Mouse (Mus musculus) midbrain, embryonic 12.5 days (tissue): Measurements from ENCODE around the gene Nudt3. TPM values are rescaled to one million over a fixed set of nuclear protein-coding genes. Genes with fewer than 3 reads are reported as not detected.

Experiments
- ATAC-seq: fragments of 200-750 bp; cut with Nextera tagmentation; 2 replicates; pipeline ENCODE4 v1.8.0; 2017; ENCODE audit warnings: low read depth, moderate TSS enrichment, moderate library complexity; ENCODE audit not compliant: low FRiP score
- H3K27ac ChIP-seq: fragments of 300-500 bp; sonication (generic); replicated peaks from 2 replicates; pipeline ENCODE4 v1.5.1; 2016; ENCODE audit warnings: mild to moderate bottlenecking
- H3K27me3 ChIP-seq: fragments of 300-500 bp; sonication (generic); 2 replicates; pipeline ENCODE4 v1.6.1; 2016; ENCODE audit warnings: mild to moderate bottlenecking
- H3K36me3 ChIP-seq: fragments of 300-500 bp; sonication (generic); 2 replicates; pipeline ENCODE4 v1.6.1; 2016
- H3K4me1 ChIP-seq: fragments of 300-500 bp; sonication (generic); 2 replicates; pipeline ENCODE4 v1.6.1; 2016
- H3K4me2 ChIP-seq: fragments of 300-500 bp; sonication (generic); replicated peaks from 2 replicates; pipeline ENCODE4 v1.6.1; 2016; ENCODE audit warnings: mild to moderate bottlenecking, moderate library complexity
- H3K4me3 ChIP-seq: fragments of 300-500 bp; sonication (generic); 2 replicates; pipeline ENCODE4 v1.5.1; 2016; ENCODE audit warnings: mild to moderate bottlenecking
- H3K9ac ChIP-seq: fragments of 300-500 bp; sonication (generic); replicated peaks from 2 replicates; pipeline ENCODE4 v1.6.1; 2016; ENCODE audit warnings: mild to moderate bottlenecking, moderate library complexity
- H3K9me3 ChIP-seq: fragments of 300-500 bp; sonication (generic); 2 replicates; pipeline ENCODE4 v1.6.1; 2016; ENCODE audit warnings: mild to moderate bottlenecking
- WGBS: fragments of 180-500 bp; shearing (Covaris S2); methylation state at CpG from one replicate; pipeline ENCODE4 v1.1.7; 2016; 5-methylcytosine and 5-hydroxymethylcytosine counted together
- polyA plus RNA-seq: library from polyadenylated mRNA; unstranded; fragments of >200 nt; fragmentation: Nextera tagmentation; extraction: Ambion mirVana; gene quantifications from 2 replicates; pipeline ENCODE4 v1.2.1, GENCODE M21; 2016

Gene Nudt3
- polyA plus RNA-seq, 1 experiment from 2014 or later = 189 TPM

DNA sequence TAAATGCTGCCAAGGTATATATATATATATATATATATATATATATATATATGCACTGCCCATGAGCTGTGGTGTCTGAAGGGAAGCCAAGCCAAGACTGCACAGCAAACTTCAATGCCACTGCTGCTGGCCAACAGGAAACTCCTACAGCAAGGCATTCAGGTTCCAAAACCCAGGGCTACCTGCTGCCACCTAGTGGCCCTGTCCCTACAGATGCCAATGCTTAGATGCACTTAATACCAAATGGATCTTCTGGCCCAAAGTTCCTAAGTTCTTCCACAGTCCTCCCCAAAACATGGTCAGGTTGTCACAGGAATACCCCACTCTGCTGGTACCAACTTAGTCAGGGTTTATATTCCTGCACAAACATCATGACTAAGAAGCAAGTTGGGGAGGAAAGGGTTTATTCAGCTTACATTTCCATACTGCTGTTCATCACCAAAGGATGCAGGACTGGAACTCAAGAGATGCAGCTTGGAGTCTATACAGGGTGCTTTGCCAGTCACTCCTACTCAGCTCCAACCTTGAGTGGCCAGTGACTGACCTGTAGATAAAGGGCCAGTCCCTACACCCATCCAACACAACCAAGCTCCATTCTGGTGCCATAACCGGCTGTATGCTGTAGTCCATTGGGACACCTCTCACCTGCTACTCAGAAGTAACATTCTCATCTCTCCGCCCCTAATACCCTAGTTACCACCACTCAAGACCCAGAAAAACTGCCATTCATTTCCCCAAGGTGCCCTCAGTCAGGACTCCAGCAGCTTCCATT, 6.1 kb upstream of the Nudt3 start:
- WGBS = 69% methylated on average over 2 of the region's 2 CpGs
- Histone ChIP-seq H3K9me3 (no peaks in the 10 kb centered on the region), H3K9ac (no peak overlapping the region), H3K4me2 (no peak overlapping the region), H3K36me3 (peaks cover 44% of the 10 kb centered on the region), H3K27me3 (no peaks in the 10 kb centered on the region), H3K4me1 (peaks cover 36% of the 10 kb centered on the region), H3K4me3 (no peak overlapping the region), H3K27ac (no peak overlapping the region; the same call in 1 of the 2 replicates)
- no peak for ATAC-seq

DNA sequence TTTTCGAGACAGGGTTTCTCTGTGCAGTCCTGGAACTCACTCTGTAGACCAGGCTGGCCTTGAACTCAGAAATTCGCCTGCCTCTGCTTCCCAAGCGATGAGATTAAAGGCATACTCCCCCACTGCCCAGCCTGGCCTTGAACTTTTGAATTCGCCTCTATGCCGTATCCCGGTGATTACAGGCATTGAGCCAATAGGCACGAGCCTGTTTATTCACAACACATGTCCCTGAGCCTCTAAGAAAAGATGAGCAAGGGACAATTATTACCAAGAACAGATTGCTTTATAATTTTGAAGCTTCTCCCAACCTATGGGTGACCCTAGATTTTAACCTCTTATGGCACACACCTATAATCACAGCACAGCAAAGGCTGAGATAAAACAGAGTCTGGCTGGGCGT, 5.1 kb upstream of the Nudt3 start:
- H3K4me1 ChIP-seq = peaks cover 34% of the 10 kb centered on the region
- H3K9ac ChIP-seq = no peak overlapping the region
- no peak for ATAC-seq
- H3K36me3 ChIP-seq = peaks cover 39% of the 10 kb centered on the region
- 91% methylated on average over 8 of the region's 8 CpGs for WGBS
- H3K4me2 ChIP-seq = no peak overlapping the region
- no peak overlapping the region for H3K4me3 ChIP-seq
- H3K9me3 ChIP-seq = no peaks in the 10 kb centered on the region
- no peak overlapping the region for H3K27ac ChIP-seq
- H3K27me3 ChIP-seq = no peaks in the 10 kb centered on the region

DNA sequence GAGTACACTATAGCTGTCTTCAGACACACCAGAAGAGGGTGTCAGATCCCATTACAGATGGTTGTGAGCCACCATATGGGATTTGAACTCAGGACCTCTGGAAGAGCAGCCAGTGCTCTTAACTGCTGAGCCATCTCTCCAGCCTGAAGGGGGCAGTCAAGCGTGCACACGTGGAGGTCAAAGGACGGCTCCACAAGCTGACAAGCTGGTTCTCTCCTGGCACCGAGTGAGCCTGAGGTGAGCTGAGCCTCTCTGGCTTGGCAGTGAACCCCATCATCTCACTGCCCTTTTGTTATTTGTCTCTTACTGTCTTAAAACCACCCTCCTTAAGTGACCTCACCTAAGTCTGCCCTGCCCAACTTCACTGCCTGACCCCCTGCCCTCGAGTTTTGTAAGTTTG, 4.2 kb upstream of the Nudt3 start:
- Histone ChIP-seq H3K9ac (no peak overlapping the region), H3K27ac (no peak overlapping the region; the same call in 1 of the 2 replicates), H3K4me2 (no peak overlapping the region), H3K9me3 (no peaks in the 10 kb centered on the region), H3K4me3 (no peak overlapping the region), H3K36me3 (peaks cover 29% of the 10 kb centered on the region), H3K27me3 (no peaks in the 10 kb centered on the region), H3K4me1 (peaks cover 26% of the 10 kb centered on the region)
- WGBS = 45% methylated on average over 5 of the region's 5 CpGs
- ATAC-seq = no peak

DNA sequence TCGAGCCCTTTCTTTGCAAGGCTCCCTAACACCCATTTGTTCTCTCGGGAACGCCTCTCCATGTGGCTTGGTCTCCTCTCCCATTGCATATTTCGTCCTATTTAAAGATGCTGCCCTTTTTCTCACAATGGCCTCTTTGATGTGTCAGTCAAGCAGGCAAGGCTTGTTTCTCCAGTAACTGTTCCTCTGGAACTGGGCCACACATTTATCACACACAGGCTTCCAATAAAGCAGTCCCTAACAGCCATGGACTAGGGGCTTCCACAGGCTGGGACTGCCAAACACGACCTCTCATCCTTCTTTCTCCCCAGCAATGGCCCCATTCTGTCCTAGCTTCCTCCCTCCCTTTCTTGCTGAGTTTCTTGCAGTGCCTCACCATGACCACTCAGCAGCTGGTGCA, 3.4 kb upstream of the Nudt3 start:
- H3K4me1 ChIP-seq = peaks cover 19% of the 10 kb centered on the region
- H3K4me3 ChIP-seq = no peak overlapping the region
- no peaks in the 10 kb centered on the region for H3K27me3 ChIP-seq
- H3K4me2 ChIP-seq = 0 out of 2 replicates have a peak overlapping the region, but pooled peaks have one; percentile 4
- H3K9ac ChIP-seq = no peak overlapping the region; the same call in 1 of the 2 replicates
- peak overlapping the region; percentile 74 for H3K27ac ChIP-seq
- peaks cover 22% of the 10 kb centered on the region for H3K36me3 ChIP-seq
- peak; percentile 3; the same call in 1 of the 2 replicates for ATAC-seq
- WGBS = 11% methylated on average over 5 of the region's 5 CpGs
- H3K9me3 ChIP-seq = no peaks in the 10 kb centered on the region

DNA sequence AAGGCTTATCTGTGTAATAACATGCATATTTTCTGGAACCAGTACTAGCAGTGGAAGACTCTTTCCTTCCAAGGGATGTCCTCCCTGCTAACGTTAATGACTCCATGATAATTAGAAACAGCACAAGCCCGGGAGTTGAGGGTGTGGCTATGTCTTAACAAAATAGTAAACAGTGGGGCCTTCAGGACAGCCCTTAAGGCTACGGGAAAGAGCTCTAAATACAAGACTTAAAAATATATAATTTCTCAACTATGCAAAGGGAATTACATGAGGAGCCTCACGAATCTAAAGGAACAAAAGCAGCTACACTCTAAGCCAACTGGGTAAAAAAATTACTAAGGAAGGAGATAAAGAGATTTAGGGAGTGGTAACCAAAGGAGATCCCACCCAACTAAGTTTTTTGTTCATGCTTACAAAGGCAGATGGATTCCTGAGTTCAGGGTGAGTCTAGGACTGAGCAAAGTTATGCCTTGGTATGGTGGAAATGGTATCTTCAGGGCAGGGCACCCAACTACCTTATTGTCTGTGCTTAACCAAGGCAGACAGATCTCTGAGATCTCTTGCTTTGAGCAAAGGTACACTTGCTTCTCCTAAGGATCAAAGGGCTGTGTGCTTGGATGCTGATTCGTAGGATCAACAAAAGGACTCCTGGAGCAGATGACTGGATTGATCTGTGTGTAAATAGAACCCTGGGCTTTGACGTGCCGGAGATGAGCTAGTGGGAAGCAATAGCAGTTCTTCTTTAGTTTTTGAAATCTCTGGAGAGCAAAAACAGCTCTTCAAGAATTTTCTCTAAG, 2.4 kb upstream of the Nudt3 start:
- WGBS = 35% methylated on average over 7 of the region's 7 CpGs
- Histone ChIP-seq H3K9ac (no peak overlapping the region), H3K36me3 (peaks cover 11% of the 10 kb centered on the region), H3K4me2 (no peak overlapping the region), H3K4me1 (peaks cover 25% of the 10 kb centered on the region), H3K27me3 (no peaks in the 10 kb centered on the region), H3K27ac (no peak overlapping the region), H3K9me3 (no peaks in the 10 kb centered on the region), H3K4me3 (no peak overlapping the region)
- no peak for ATAC-seq

DNA sequence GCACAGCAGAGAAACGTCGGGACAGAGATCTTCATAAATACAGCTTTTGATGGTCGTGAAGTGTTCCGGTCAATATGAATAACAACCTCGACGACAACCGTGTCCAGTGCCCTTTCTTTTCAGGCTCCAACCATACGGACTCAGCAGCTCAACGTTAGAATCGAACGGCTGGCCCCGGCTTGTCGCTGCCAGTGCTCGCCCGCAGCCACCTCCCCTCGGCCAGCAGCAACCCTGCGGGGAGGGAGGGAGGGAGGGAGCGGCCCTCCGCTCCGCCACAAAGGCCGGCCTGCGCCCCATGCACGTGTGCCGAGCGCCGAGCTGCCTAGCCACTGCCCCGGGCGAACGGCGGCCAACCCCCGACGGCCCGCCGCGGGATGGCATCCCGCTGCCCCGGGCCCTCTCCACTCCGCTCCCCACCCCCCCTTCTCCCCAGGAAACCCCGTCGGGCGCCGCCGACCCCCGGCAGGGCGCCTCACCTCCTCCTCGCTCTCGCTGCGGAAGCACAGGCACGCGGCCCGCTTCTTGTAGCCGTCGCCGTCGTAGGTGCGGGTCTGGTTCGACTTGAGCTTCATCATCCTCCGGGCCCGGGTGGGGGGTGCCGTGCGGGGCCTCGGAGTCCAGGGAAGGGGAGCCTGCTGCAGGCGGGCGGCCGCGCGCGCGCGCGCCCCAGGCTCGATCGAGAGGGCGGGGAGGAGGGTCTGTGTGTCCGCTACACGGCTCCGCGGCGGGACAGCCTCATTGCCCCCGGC, 510 bp downstream of the Nudt3 start:
- Histone ChIP-seq H3K9ac (peak overlapping the region; percentile 99), H3K27me3 (no peaks in the 10 kb centered on the region), H3K4me2 (peak overlapping the region; percentile 83), H3K4me1 (peaks cover 38% of the 10 kb centered on the region), H3K36me3 (peaks cover 9% of the 10 kb centered on the region), H3K9me3 (peaks cover 6% of the 10 kb centered on the region; the same call in 1 of the 2 replicates), H3K27ac (peak overlapping the region; percentile 98), H3K4me3 (peak overlapping the region; percentile 96)
- under 1% methylated on average over 58 of the region's 80 CpGs for WGBS
- peak; percentile 48 for ATAC-seq

DNA sequence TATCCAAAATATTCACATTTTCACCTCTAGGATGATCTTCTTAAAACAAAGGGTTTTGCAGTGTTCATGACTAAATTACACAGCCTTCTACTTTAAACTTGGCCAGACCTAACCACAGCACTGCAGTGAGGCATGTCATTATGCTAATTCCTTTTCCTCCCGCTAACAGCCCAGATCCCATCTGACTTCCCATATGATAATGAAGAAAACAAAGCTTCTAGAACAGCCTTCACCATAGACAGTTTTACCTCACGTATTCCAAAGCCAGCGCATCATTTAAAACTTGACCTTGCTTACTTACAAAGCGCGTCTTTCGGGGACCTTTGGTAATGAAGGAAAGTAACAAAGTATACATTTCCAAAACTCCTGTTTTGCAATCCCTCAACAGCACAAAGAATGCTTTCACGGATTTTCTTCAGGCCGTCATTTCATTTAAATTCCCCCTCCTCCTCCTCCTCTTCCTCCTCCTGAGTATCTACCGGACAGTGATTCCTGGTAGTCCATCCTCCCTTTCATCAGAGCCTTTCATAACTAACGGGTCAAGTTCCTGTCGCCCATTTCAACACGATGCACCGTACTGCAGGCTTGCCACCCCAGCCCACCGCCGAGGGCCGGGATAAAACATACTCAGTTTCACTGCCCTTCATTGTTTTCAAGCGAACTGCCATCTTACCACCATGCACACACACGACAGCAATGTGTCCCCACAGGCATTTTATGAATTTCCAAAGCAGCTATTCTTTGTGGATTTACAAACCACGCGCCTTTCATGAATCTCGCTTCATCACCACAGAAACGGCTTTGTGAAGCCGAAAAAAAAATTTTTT, 1.4 kb downstream of the Nudt3 start:
- peak overlapping the region; percentile 83 for H3K4me2 ChIP-seq
- peaks cover 37% of the 10 kb centered on the region for H3K4me1 ChIP-seq
- peaks cover 18% of the 10 kb centered on the region for H3K36me3 ChIP-seq
- H3K9ac ChIP-seq = peak overlapping the region; percentile 99
- WGBS = 3% methylated on average over 23 of the region's 23 CpGs
- no peaks in the 10 kb centered on the region for H3K27me3 ChIP-seq
- 0 out of 2 replicates have a peak, but pooled peaks have one; percentile 31 for ATAC-seq
- H3K27ac ChIP-seq = peak overlapping the region; percentile 98
- H3K9me3 ChIP-seq = peaks cover 9% of the 10 kb centered on the region; the same call in 1 of the 2 replicates
- peak overlapping the region; percentile 96 for H3K4me3 ChIP-seq

DNA sequence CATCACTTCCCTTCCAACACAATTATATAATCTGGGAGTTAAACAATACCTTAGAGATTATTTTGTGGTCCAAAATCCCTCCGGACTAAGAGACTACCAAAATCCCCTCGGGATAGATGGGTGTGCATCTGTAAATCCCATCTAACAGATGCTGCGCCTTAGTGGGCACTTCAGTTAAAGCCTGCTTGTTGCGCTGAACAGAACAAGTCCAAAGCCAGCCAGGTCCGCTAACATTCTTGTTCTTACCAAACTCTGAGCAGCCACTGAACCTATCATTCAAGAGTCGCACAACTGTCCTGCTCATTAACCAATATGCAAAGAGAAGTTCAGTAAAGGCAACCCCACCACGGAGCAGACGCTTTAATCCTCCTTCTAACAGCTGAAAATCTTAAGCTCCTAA, 2.1 kb downstream of the Nudt3 start:
- Histone ChIP-seq H3K4me3 (peak overlapping the region; percentile 96), H3K4me2 (peak overlapping the region; percentile 83), H3K27ac (peak overlapping the region; percentile 98; the same call in 1 of the 2 replicates), H3K9ac (peak overlapping the region; percentile 99), H3K27me3 (no peaks in the 10 kb centered on the region), H3K4me1 (peaks cover 31% of the 10 kb centered on the region), H3K36me3 (peaks cover 23% of the 10 kb centered on the region), H3K9me3 (peaks cover 9% of the 10 kb centered on the region; the same call in 1 of the 2 replicates)
- 36% methylated on average over 8 of the region's 8 CpGs for whole genome bisulfite sequencing
- ATAC-seq = no peak

DNA sequence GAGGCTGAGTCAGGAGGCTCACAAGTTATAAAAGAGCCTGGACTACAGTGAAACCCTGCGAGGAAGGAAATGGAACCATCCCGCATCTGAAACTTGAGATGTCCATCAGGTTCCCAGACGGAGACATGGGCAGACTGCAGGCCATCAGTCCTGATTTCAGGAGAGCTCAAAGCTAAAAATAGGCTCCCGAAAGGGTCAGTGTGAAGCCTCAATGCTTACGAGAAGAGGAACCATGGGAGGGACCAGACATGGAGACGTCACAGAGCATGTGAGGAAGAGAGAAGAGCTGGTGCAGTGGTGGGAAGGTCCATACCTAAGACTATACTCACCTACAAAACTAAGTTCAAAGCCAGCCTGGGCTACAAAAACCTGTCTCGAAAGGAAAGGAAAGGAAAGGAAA, 7.9 kb downstream of the Nudt3 start:
- no peaks in the 10 kb centered on the region for H3K27me3 ChIP-seq
- no peak overlapping the region for H3K4me3 ChIP-seq
- H3K4me1 ChIP-seq = peaks cover 31% of the 10 kb centered on the region
- H3K9ac ChIP-seq = no peak overlapping the region
- H3K9me3 ChIP-seq = peaks cover 9% of the 10 kb centered on the region; the same call in 1 of the 2 replicates
- ATAC-seq = no peak
- 87% methylated on average over 7 of the region's 7 CpGs for WGBS
- H3K36me3 ChIP-seq = peaks cover 23% of the 10 kb centered on the region
- H3K27ac ChIP-seq = no peak overlapping the region
- H3K4me2 ChIP-seq = no peak overlapping the region

DNA sequence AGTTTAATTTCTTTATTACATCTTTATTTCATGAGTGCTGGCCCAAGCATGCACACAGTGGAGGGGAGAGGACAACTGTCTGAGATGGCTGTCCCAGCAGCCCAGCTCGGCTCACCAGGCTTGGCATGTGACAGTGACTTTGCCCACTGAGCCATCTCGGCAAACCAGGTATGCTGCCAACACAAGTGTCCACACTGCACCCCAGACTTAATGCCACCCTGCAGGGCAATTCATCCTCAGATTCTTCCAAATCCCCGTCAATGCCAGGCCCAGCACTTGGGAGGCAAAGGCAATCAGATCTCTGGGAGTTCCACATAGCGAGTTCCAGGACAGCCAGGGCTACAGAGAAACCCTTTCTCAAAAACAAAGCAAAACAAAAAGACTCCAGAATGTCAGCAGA, 10.3 kb downstream of the Nudt3 start:
- Histone ChIP-seq H3K27me3 (no peaks in the 10 kb centered on the region), H3K9me3 (peaks cover 6% of the 10 kb centered on the region; the same call in 1 of the 2 replicates), H3K27ac (no peak overlapping the region), H3K4me3 (no peak overlapping the region), H3K4me1 (peaks cover 21% of the 10 kb centered on the region), H3K4me2 (no peak overlapping the region), H3K36me3 (peaks cover 22% of the 10 kb centered on the region), H3K9ac (no peak overlapping the region)
- no peak for ATAC-seq
- WGBS = 79% methylated on average over 4 of the region's 4 CpGs

DNA sequence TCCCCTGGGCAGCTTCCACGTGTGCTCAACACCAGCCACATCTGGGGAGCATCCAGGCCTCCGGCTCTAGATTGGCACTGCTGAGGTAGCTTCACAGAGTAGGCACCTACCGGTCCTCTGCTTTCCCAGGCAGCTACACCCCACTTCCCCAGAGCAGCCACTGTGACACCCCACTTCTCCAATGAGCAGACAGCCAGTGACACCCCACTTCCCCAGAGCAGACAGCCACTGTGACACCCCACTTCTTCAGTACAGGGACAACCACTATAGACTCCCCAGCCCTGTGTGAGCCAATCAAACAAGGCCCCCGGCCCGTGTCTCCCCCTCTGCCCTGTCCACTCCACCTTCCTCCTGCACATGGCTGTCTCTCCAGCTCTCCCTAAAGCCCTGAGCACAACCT, 11.3 kb downstream of the Nudt3 start:
- Histone ChIP-seq H3K4me1 (peaks cover 21% of the 10 kb centered on the region), H3K4me3 (no peak overlapping the region), H3K27me3 (no peaks in the 10 kb centered on the region), H3K9ac (no peak overlapping the region), H3K36me3 (peaks cover 11% of the 10 kb centered on the region), H3K9me3 (no peaks in the 10 kb centered on the region), H3K27ac (0 out of 2 replicates have a peak overlapping the region, but pooled peaks have one; percentile 4), H3K4me2 (no peak overlapping the region)
- WGBS = 84% methylated on average over 5 of the region's 5 CpGs
- no peak for ATAC-seq
